Mouse (Mus musculus) liver, embryonic 11.5 days (tissue): ENCODE data around the gene Zkscan8. TPM values are rescaled to one million over a fixed set of nuclear protein-coding genes. Genes with fewer than 3 reads are reported as not detected.

ENCODE experiments used
- ATAC-seq: fragments of 200-750 bp; cut with Nextera tagmentation; replicated peaks from 2 replicates; pipeline ENCODE4 v1.8.0; 2017; ENCODE audit warnings: moderate number of reproducible peaks, mild to moderate bottlenecking, moderate TSS enrichment, moderate library complexity; ENCODE audit not compliant: low FRiP score
- DNase-seq: peaks from one replicate; pipeline ENCODE4 v3.0.0-alpha.2; 2017; ENCODE audit warnings: low spot score
- H3K27ac ChIP-seq: fragments of 300-500 bp; sonication (generic); 2 replicates; pipeline ENCODE4 v1.5.1; 2014; ENCODE audit warnings: mild to moderate bottlenecking, low read depth, low read length, control low read depth
- H3K27me3 ChIP-seq: fragments of 300-500 bp; sonication (generic); replicated peaks from 2 replicates; pipeline ENCODE4 v1.6.1; 2014; ENCODE audit warnings: low read length, mixed read lengths; ENCODE audit not compliant: control insufficient read depth, insufficient read depth
- H3K36me3 ChIP-seq: fragments of 300-500 bp; sonication (generic); 2 replicates; pipeline ENCODE4 v1.6.1; 2014; ENCODE audit warnings: mild to moderate bottlenecking, low read length, moderate library complexity, mixed read lengths; ENCODE audit not compliant: control insufficient read depth, insufficient read depth
- H3K4me1 ChIP-seq: fragments of 300-500 bp; sonication (generic); replicated peaks from 2 replicates; pipeline ENCODE4 v1.6.1; 2014; ENCODE audit warnings: low read length, mixed read lengths; ENCODE audit not compliant: control insufficient read depth, insufficient read depth
- H3K4me2 ChIP-seq: fragments of 300-500 bp; sonication (generic); 2 replicates; pipeline ENCODE4 v1.6.1; 2014; ENCODE audit warnings: mild to moderate bottlenecking, control low read depth, moderate library complexity
- H3K4me3 ChIP-seq: fragments of 300-500 bp; sonication (generic); 2 replicates; pipeline ENCODE4 v1.5.1; 2014; ENCODE audit warnings: low read depth, low read length, control low read depth
- H3K9ac ChIP-seq: fragments of 300-500 bp; sonication (generic); 2 replicates; pipeline ENCODE4 v1.6.1; 2014; ENCODE audit warnings: low read depth, low read length, control low read depth
- H3K9me3 ChIP-seq: fragments of 300-500 bp; sonication (generic); 2 replicates; pipeline ENCODE4 v1.6.1; 2016; ENCODE audit warnings: low read length, inconsistent platforms, mixed read lengths; ENCODE audit not compliant: control insufficient read depth
- WGBS: fragments of 180-500 bp; shearing (Covaris S2); extraction: QIAGEN DNeasy Blood & Tissue Kit; methylation state at CpG from one replicate; pipeline ENCODE4 v1.1.7; 2014; 5-methylcytosine and 5-hydroxymethylcytosine counted together
- polyA plus RNA-seq: library from polyadenylated mRNA; unstranded; fragments of >200 nt; fragmentation: Nextera tagmentation; extraction: Ambion mirVana; gene quantifications from 2 replicates; pipeline ENCODE4 v1.2.1, GENCODE M21; 2014

Zkscan8 gene
- polyA plus RNA-seq, result 5.1 and 5.7 TPM in 2 replicates

GRCm38 (mm10) chr13:21530781-21531201, at the start of gene Zkscan8:
Gene Zkscan8, minus strand, starts transcription at chr13:21531120.
- no peaks in the 10 kb centered on the region; the same call in 1 of the 2 replicates for H3K27me3 ChIP-seq
- H3K4me1 ChIP-seq, result 0 out of 2 replicates have a peak, but pooled peaks cover 3% of the 10 kb centered on the region
- H3K9ac ChIP-seq, result peak within 1 kb of the TSS; percentile 99
- peak within 1 kb of the TSS; percentile 87 for H3K27ac ChIP-seq
- WGBS, result under 1% methylated on average over 39 of the region's 39 CpGs
- peak; percentile 99 for ATAC-seq
- peak within 1 kb of the TSS; percentile 91 for H3K4me3 ChIP-seq
- no peaks in the 10 kb centered on the region for H3K9me3 ChIP-seq
- peak within 1 kb of the TSS; percentile 71 for H3K4me2 ChIP-seq
- peak; percentile 91 for DNase-seq
- 0 out of 2 replicates have a peak, but pooled peaks cover 5% of the 10 kb centered on the region for H3K36me3 ChIP-seq

GRCm38 (mm10) chr13:21559793-21560192, 28.9 kb upstream of the Zkscan8 start, which contains the start of gene Olfr1535:
Gene Olfr1535, minus strand, starts transcription at chr13:21559893.
- Histone ChIP-seq H3K4me2 (no peak within 1 kb of the TSS), H3K27me3 (no peaks in the 10 kb centered on the region), H3K27ac (no peak within 1 kb of the TSS), H3K4me1 (no peaks in the 10 kb centered on the region), H3K9me3 (no peaks in the 10 kb centered on the region), H3K4me3 (no peak within 1 kb of the TSS), H3K9ac (no peak within 1 kb of the TSS), H3K36me3 (no peaks in the 10 kb centered on the region)
- 58% methylated on average over 1 of the region's 1 CpGs for WGBS
- no peak for DNase-seq
- no peak for ATAC-seq

GRCm38 (mm10) chr13:21550416-21551110, 19.6 kb upstream of the Zkscan8 start:
- no peak overlapping the region for H3K27ac ChIP-seq
- no peak overlapping the region for H3K9ac ChIP-seq
- no peak overlapping the region for H3K4me3 ChIP-seq
- DNase-seq (no peak), ATAC-seq (no peak)
- H3K27me3 ChIP-seq, result no peaks in the 10 kb centered on the region
- WGBS, result 56% methylated on average over 3 of the region's 3 CpGs
- H3K9me3 ChIP-seq, result no peaks in the 10 kb centered on the region
- no peaks in the 10 kb centered on the region for H3K4me1 ChIP-seq
- no peak overlapping the region for H3K4me2 ChIP-seq
- no peaks in the 10 kb centered on the region for H3K36me3 ChIP-seq

- ATAC-seq (no peak), DNase-seq (no peak)
- Histone ChIP-seq H3K36me3 (no peaks in the 10 kb centered on the region), H3K4me2 (no peak overlapping the region), H3K4me1 (no peaks in the 10 kb centered on the region), H3K27ac (no peak overlapping the region), H3K9ac (no peak overlapping the region), H3K27me3 (no peaks in the 10 kb centered on the region), H3K4me3 (no peak overlapping the region), H3K9me3 (no peaks in the 10 kb centered on the region)
- WGBS, result 76% methylated on average over 3 of the region's 3 CpGs
Measured at GRCm38 (mm10) chr13:21549487-21549886, 18.6 kb upstream of the Zkscan8 start.

GRCm38 (mm10) chr13:21542708-21543107, 11.8 kb upstream of the Zkscan8 start, which contains the start of gene Olfr1366:
Gene Olfr1366, minus strand, starts transcription at chr13:21542808.
- Histone ChIP-seq H3K36me3 (no peaks in the 10 kb centered on the region), H3K4me2 (no peak within 1 kb of the TSS), H3K9ac (no peak within 1 kb of the TSS), H3K4me3 (no peak within 1 kb of the TSS), H3K27ac (no peak within 1 kb of the TSS), H3K27me3 (no peaks in the 10 kb centered on the region), H3K9me3 (no peaks in the 10 kb centered on the region), H3K4me1 (no peaks in the 10 kb centered on the region)
- ATAC-seq, result no peak
- 52% methylated on average over 1 of the region's 1 CpGs for WGBS
- DNase-seq, result no peak

GRCm38 (mm10) chr13:21530136-21530535, 784 bp downstream of the Zkscan8 start:
- 0 out of 2 replicates have a peak, but pooled peaks cover 5% of the 10 kb centered on the region for H3K36me3 ChIP-seq
- DNase-seq, result no peak
- H3K4me2 ChIP-seq, result peak overlapping the region; percentile 67
- peak overlapping the region; percentile 28; the same call in 1 of the 2 replicates for H3K9ac ChIP-seq
- H3K4me3 ChIP-seq, result peak overlapping the region; percentile 91
- 0 out of 2 replicates have a peak, but pooled peaks cover 3% of the 10 kb centered on the region for H3K4me1 ChIP-seq
- WGBS, result 44% methylated on average over 7 of the region's 7 CpGs
- no peaks in the 10 kb centered on the region for H3K9me3 ChIP-seq
- no peak overlapping the region for H3K27ac ChIP-seq
- no peak for ATAC-seq
- no peaks in the 10 kb centered on the region; the same call in 1 of the 2 replicates for H3K27me3 ChIP-seq

GRCm38 (mm10) chr13:21506221-21506649, 24.7 kb downstream of the Zkscan8 start:
- no peak overlapping the region for H3K27ac ChIP-seq
- peak overlapping the region; percentile 67 for H3K4me2 ChIP-seq
- no peaks in the 10 kb centered on the region for H3K36me3 ChIP-seq
- DNase-seq (peak; percentile 93), ATAC-seq (peak; percentile 100)
- no peaks in the 10 kb centered on the region; the same call in 1 of the 2 replicates for H3K4me1 ChIP-seq
- 0% methylated on average over 21 of the region's 21 CpGs for WGBS
- peak overlapping the region; percentile 77 for H3K9ac ChIP-seq
- H3K27me3 ChIP-seq, result no peaks in the 10 kb centered on the region
- no peaks in the 10 kb centered on the region for H3K9me3 ChIP-seq
- peak overlapping the region; percentile 67 for H3K4me3 ChIP-seq

GRCm38 (mm10) chr13:21502296-21502695, 28.6 kb downstream of the Zkscan8 start:
- Histone ChIP-seq H3K36me3 (no peaks in the 10 kb centered on the region), H3K9ac (no peak overlapping the region), H3K4me1 (no peaks in the 10 kb centered on the region; the same call in 1 of the 2 replicates), H3K27ac (no peak overlapping the region), H3K4me2 (no peak overlapping the region), H3K4me3 (no peak overlapping the region), H3K27me3 (no peaks in the 10 kb centered on the region), H3K9me3 (no peaks in the 10 kb centered on the region)
- DNase-seq, result no peak
- no peak for ATAC-seq
- 66% methylated on average over 5 of the region's 5 CpGs for WGBS
